ENCODE assay signal across 8 mouse cellular contexts in genomic region chr10:93162972-93163660, GRCm38 (mm10). TPM values are rescaled to one million over a fixed set of nuclear protein-coding genes. Genes with fewer than 3 reads are reported as not detected.
A peak's percentile ranks its signal among the peaks of the same experiment; 100 is the strongest.
DNase-seq lines count a peak whose midpoint lies in the region; ATAC-seq and TF ChIP-seq lines count a peak whose summit lies in the region.

No protein-coding gene starts in this region.

- TF ChIP-seq CTCF in layer of hippocampus, adult 2 months (conservative IDR thresholded peaks at IDR 0.05) = peak; percentile 42

- H3K4me1 ChIP-seq in embryonic facial prominence, embryonic 13.5 days = peaks cover 39% of the 10 kb centered on the region
- H3K4me1 ChIP-seq in neural tube, embryonic 12.5 days = peaks cover 29% of the 10 kb centered on the region

- DNase-seq in layer of hippocampus, adult 2 months (ENCODE audit: low spot score in 2 of 2) = no peak
- no peak for DNase-seq in layer of hippocampus, adult 9-11 months
- DNase-seq in induced T-regulatory cell, adult 2 months (ENCODE audit: low read depth) = peak; percentile 59
- DNase-seq in adrenal gland, postnatal 25 days = no peak
- DNase-seq in cerebellum, adult 11-12 months = no peak
- DNase-seq in spleen, postnatal 36 days (ENCODE audit: low spot score in 2 of 2) = no peak

- peak overlapping the region; percentile 92 for H3K4me3 ChIP-seq in layer of hippocampus, adult 2 months
- H3K4me3 ChIP-seq in embryonic facial prominence, embryonic 13.5 days = peak overlapping the region; percentile 96; the same call in 1 of the 2 replicates
- H3K4me3 ChIP-seq in neural tube, embryonic 12.5 days = no peak overlapping the region

- no peak overlapping the region for H3K9ac ChIP-seq in embryonic facial prominence, embryonic 13.5 days
- no peak overlapping the region for H3K9ac ChIP-seq in neural tube, embryonic 12.5 days

- peak overlapping the region; percentile 100; the same call in 1 of the 2 replicates for H3K27ac ChIP-seq in layer of hippocampus, adult 2 months
- no peak overlapping the region for H3K27ac ChIP-seq in embryonic facial prominence, embryonic 13.5 days
- no peak overlapping the region for H3K27ac ChIP-seq in neural tube, embryonic 12.5 days

- no peaks in the 10 kb centered on the region for H3K36me3 ChIP-seq in embryonic facial prominence, embryonic 13.5 days
- no peaks in the 10 kb centered on the region for H3K36me3 ChIP-seq in neural tube, embryonic 12.5 days

- ATAC-seq in embryonic facial prominence, embryonic 13.5 days (ENCODE audit: insufficient number of reproducible peaks, insufficient read depth, low FRiP score, low TSS enrichment, low read depth) = no peak
- no peak for ATAC-seq in neural tube, embryonic 12.5 days (ENCODE audit: low FRiP score, low read depth)

- H3K4me2 ChIP-seq in embryonic facial prominence, embryonic 13.5 days = peak overlapping the region; percentile 69
- H3K4me2 ChIP-seq in neural tube, embryonic 12.5 days (replicated peaks) = peak overlapping the region; percentile 66

- WGBS in embryonic facial prominence, embryonic 13.5 days = 63% methylated on average over 7 of the region's 7 CpGs
- WGBS in neural tube, embryonic 12.5 days = 73% methylated on average over 7 of the region's 7 CpGs

- no peaks in the 10 kb centered on the region for H3K27me3 ChIP-seq in embryonic facial prominence, embryonic 13.5 days
- H3K27me3 ChIP-seq in neural tube, embryonic 12.5 days (replicated peaks) = no peaks in the 10 kb centered on the region

- H3K9me3 ChIP-seq in embryonic facial prominence, embryonic 13.5 days = no peaks in the 10 kb centered on the region
- H3K9me3 ChIP-seq in neural tube, embryonic 12.5 days = no peaks in the 10 kb centered on the region

RNA-seq across cellular contexts. Expression of gene Cdk17, which starts 2.4 kb away (rescaled TPM):
- 100 to 1,000 TPM; 206 to 219 TPM for total RNA-seq in layer of hippocampus, adult 2 months (2021)
- 19.2 and 20.6 TPM in 2 replicates for polyA plus RNA-seq in embryonic facial prominence, embryonic 13.5 days (2015; fragmentation: Nextera tagmentation; extraction: Ambion mirVana)
- 50.4 and 54.1 TPM in 2 replicates for polyA plus RNA-seq in neural tube, embryonic 12.5 days (2016; fragmentation: Nextera tagmentation; extraction: Ambion mirVana)
- 21.7 and 27.6 TPM in 2 replicates for total RNA-seq in adrenal gland, postnatal 25 days (2021)
